20 mouse cellular contexts compared by ENCODE assay signal in genomic region chr1:193205431-193205830, GRCm38 (mm10). TPM values are rescaled to one million over a fixed set of nuclear protein-coding genes. Genes with fewer than 3 reads are reported as not detected.
"Had no signal": no experiment of that assay in that cellular context is flagged by ENCODE, and none has a peak within 500 bp of the region (broad histone marks: within the 10 kb centered on the region; RNA-seq: fewer than 3 reads in every experiment).

No protein-coding gene starts in this region.

- H3K27ac ChIP-seq: midbrain, embryonic 10.5 days; midbrain, embryonic 12.5 days; neural tube, embryonic 13.5 days; neural tube, embryonic 15.5 days had no signal

- H3K9me3 ChIP-seq: midbrain, embryonic 10.5 days; midbrain, embryonic 12.5 days; neural tube, embryonic 13.5 days; neural tube, embryonic 15.5 days had no signal

- H3K4me1 ChIP-seq: midbrain, embryonic 10.5 days; midbrain, embryonic 12.5 days; neural tube, embryonic 13.5 days; neural tube, embryonic 15.5 days had no signal

- H3K36me3 ChIP-seq: midbrain, embryonic 10.5 days; midbrain, embryonic 12.5 days; neural tube, embryonic 13.5 days; neural tube, embryonic 15.5 days had no signal

- H3K4me3 ChIP-seq: midbrain, embryonic 10.5 days; midbrain, embryonic 12.5 days; myocyte; neural tube, embryonic 13.5 days; neural tube, embryonic 15.5 days had no signal

- H3K4me2 ChIP-seq: lung, embryonic 14.5 days; midbrain, embryonic 12.5 days; neural tube, embryonic 13.5 days; neural tube, embryonic 15.5 days had no signal

- H3K27me3 ChIP-seq: midbrain, embryonic 12.5 days; neural tube, embryonic 13.5 days; neural tube, embryonic 15.5 days had no signal

- ATAC-seq: midbrain, embryonic 16.5 days had no signal

- H3K9ac ChIP-seq: lung, embryonic 14.5 days; midbrain, embryonic 12.5 days; neural tube, embryonic 13.5 days; neural tube, embryonic 15.5 days had no signal

- DNase-seq: lung, embryonic 14.5 days; lung, postnatal 10 days; lung, postnatal 4 days; midbrain, embryonic 14.5 days; retina, postnatal 1 day; right cerebral cortex, adult 18-20 months; right cerebral cortex, postnatal 25 days; right cerebral cortex, postnatal 4 days; spleen, adult 18-20 months; thymus, adult 18-20 months; thymus, postnatal 14 days; thymus, postnatal 36 days had no signal

RNA-seq across cellular contexts. Expression of gene Lamb3, which starts 2.1 kb away (rescaled TPM):
- total RNA-seq: megakaryocyte-erythroid progenitor cell, adult 5-6 weeks had no signal

RNA-seq across cellular contexts. Expression of gene Hsd11b1, which starts 58.4 kb away (rescaled TPM):
- total RNA-seq: megakaryocyte-erythroid progenitor cell, adult 5-6 weeks had no signal
- polyA plus RNA-seq: midbrain, embryonic 12.5 days; neural tube, embryonic 11.5 days; neural tube, embryonic 13.5 days had no signal
